Mouse (Mus musculus) Patski (cell line): ENCODE data around the gene Gmnn. TPM values are rescaled to one million over a fixed set of nuclear protein-coding genes. Genes with fewer than 3 reads are reported as not detected.
"Not testable (repeated sequence)": the region's sequence is repeated elsewhere in the genome, so short reads cannot be mapped to it uniquely, and the experiment has no call there.

Experiments used
- ATAC-seq: fragments of 100-300 bp; one replicate; pipeline ENCODE4 v1.8.0; 2021
- CTCF ChIA-PET: fragments of 350-600 bp; sonication (Branson Sonifier 250); formaldehyde crosslinking; loops from one replicate; lab custom pipeline; 2022; ENCODE audit warnings: inconsistent platforms; lab: Charles Lee
- POLR2A ChIA-PET: fragments of 350-600 bp; sonication (Branson Sonifier 250); formaldehyde crosslinking; loops from one replicate; lab custom pipeline; 2022; ENCODE audit warnings: antibody characterized with exemption, inconsistent platforms; lab: Charles Lee
- DNase-seq: peaks from one replicate; pipeline ENCODE4 v3.0.0-alpha.2; 2011; ENCODE audit warnings: low read depth, low spot score
- H3K27me3 ChIP-seq: fragments of 371-371 bp; one replicate; pipeline ENCODE4 v1.5.1; 2021
- CTCF ChIP-seq: fragments of 100-300 bp; IDR thresholded peaks from one replicate; pipeline ENCODE4 v1.5.1; 2021
- in situ Hi-C: fragments of 300-500 bp; cut with MboI; formaldehyde crosslinking; loops from 3 replicates; pipeline ENCODE4 v1.11.1; 2018; ENCODE audit warnings: low pct_unique_long_range_greater_than_20kb, mixed read lengths
- polyA plus RNA-seq: library from polyadenylated mRNA; unstranded; gene quantifications from one replicate; pipeline ENCODE4 v1.2.3, GENCODE M21; 2021

The Gmnn gene
- polyA plus RNA-seq, 1 experiment from 2014 or later = 61.1 TPM

- no peaks in the 10 kb centered on the region for H3K27me3 ChIP-seq
- ATAC-seq (peak; percentile 65), DNase-seq (no peak)
- no peak for TF ChIP-seq CTCF
- in situ Hi-C loops = no loop called here
- POLR2A ChIA-PET = no interaction called here
- CTCF ChIA-PET = interaction anchor here (0.7 to 1.8 kb wide), 2 partner anchors 8 to 57 kb away, joined by 3 read pairs; no protein-coding TSS in a partner anchor
Observed at GRCm38 (mm10) chr13:24792411-24793045, 30.8 kb upstream of the Gmnn start.

GRCm38 (mm10) chr13:24791349-24791748, 29.6 kb upstream of the Gmnn start:
- DNase-seq (no peak), ATAC-seq (no peak)
- in situ Hi-C loops = no loop called here
- POLR2A ChIA-PET = no interaction called here
- H3K27me3 ChIP-seq = no peaks in the 10 kb centered on the region
- TF ChIP-seq CTCF = no peak
- CTCF ChIA-PET = interaction anchor here (1.8 kb wide), 1 partner anchor 7 kb away, joined by 3 read pairs; no protein-coding TSS in a partner anchor

- H3K27me3 ChIP-seq = no peaks in the 10 kb centered on the region
- no peak for TF ChIP-seq CTCF
- in situ Hi-C loops = no loop called here
- ChIA-PET POLR2A (no interaction called here), CTCF (no interaction called here)
- DNase-seq = no peak
- ATAC-seq = no peak
Observed at GRCm38 (mm10) chr13:24787477-24787876, 25.8 kb upstream of the Gmnn start.

- H3K27me3 ChIP-seq = no peaks in the 10 kb centered on the region
- TF ChIP-seq CTCF = no peak
- ATAC-seq (peak; percentile 76), DNase-seq (no peak)
- ChIA-PET POLR2A (no interaction called here), CTCF (interaction anchor here (1.2 kb wide), 1 partner anchor 10 kb away, joined by 4 read pairs; no protein-coding TSS in a partner anchor)
- in situ Hi-C loops = no loop called here
Observed at GRCm38 (mm10) chr13:24786014-24786490, 24.3 kb upstream of the Gmnn start.

GRCm38 (mm10) chr13:24781916-24782315, 20.2 kb upstream of the Gmnn start:
- TF ChIP-seq CTCF = no peak
- H3K27me3 ChIP-seq = no peaks in the 10 kb centered on the region
- DNase-seq (no peak), ATAC-seq (no peak)
- ChIA-PET CTCF (no interaction called here), POLR2A (no interaction called here)
- in situ Hi-C loops = no loop called here

GRCm38 (mm10) chr13:24778706-24779380, 17.1 kb upstream of the Gmnn start:
- POLR2A ChIA-PET = interaction anchor here (0.6 kb wide), 1 partner anchor 22 kb away, joined by 3 read pairs; no protein-coding TSS in a partner anchor
- DNase-seq (no peak), ATAC-seq (no peak)
- TF ChIP-seq CTCF = no peak
- H3K27me3 ChIP-seq = no peaks in the 10 kb centered on the region
- CTCF ChIA-PET = interaction anchor here (1.3 kb wide), 1 partner anchor 11 kb away, joined by 6 read pairs; no protein-coding TSS in a partner anchor
- in situ Hi-C loops = loop anchor here (5.0 kb wide), 3 partner anchors 67 to 297 kb away; no protein-coding TSS in a partner anchor

- ChIA-PET CTCF (interaction anchor here (1.5 kb wide), 1 partner anchor 143 kb away, joined by 3 read pairs; no protein-coding TSS in a partner anchor), POLR2A (no interaction called here)
- in situ Hi-C loops = loop anchor here (5.0 kb wide), 3 partner anchors 66 to 296 kb away; no protein-coding TSS in a partner anchor
- ATAC-seq = no peak
- H3K27me3 ChIP-seq = no peaks in the 10 kb centered on the region
- TF ChIP-seq CTCF = no peak
- DNase-seq = no peak
Observed at GRCm38 (mm10) chr13:24778026-24778425, 16.3 kb upstream of the Gmnn start.

- TF ChIP-seq CTCF = peak; percentile 87
- ChIA-PET CTCF (interaction anchor here (0.8 to 1.7 kb wide), 11 partner anchors 8 to 290 kb away, joined by 3 to 7 read pairs (median 4); no protein-coding TSS in a partner anchor), POLR2A (no interaction called here)
- DNase-seq (no peak), ATAC-seq (no peak)
- H3K27me3 ChIP-seq = no peaks in the 10 kb centered on the region
- in situ Hi-C loops = loop anchor here (5.0 kb wide), 3 partner anchors 64 to 294 kb away; no protein-coding TSS in a partner anchor
Observed at GRCm38 (mm10) chr13:24776146-24776844, 14.6 kb upstream of the Gmnn start.

- POLR2A ChIA-PET, H3K27me3 ChIP-seq, in situ Hi-C loops, DNase-seq, CTCF ChIA-PET, ATAC-seq: not testable (repeated sequence)
Observed at GRCm38 (mm10) chr13:24771482-24771881, 9.8 kb upstream of the Gmnn start.

GRCm38 (mm10) chr13:24767809-24768208, 6.1 kb upstream of the Gmnn start:
- in situ Hi-C loops, H3K27me3 ChIP-seq, DNase-seq, CTCF ChIA-PET, POLR2A ChIA-PET, ATAC-seq: not testable (repeated sequence)
